Mouse (Mus musculus) gastrocnemius, adult 2 months (tissue): ENCODE data around the gene Gimap4. TPM values are rescaled to one million over a fixed set of nuclear protein-coding genes. Genes with fewer than 3 reads are reported as not detected.
A peak's percentile ranks its signal among the peaks of the same experiment; 100 is the strongest.

ENCODE experiments used
- DNase-seq: peaks from one replicate; pipeline ENCODE4 v3.0.0; 2022
- H3K27ac ChIP-seq: fragments of 200-600 bp; 2 replicates; pipeline ENCODE4 v1.8.1; 2022; ENCODE audit warnings: mild to moderate bottlenecking
- H3K4me3 ChIP-seq: fragments of 200-600 bp; 2 replicates; pipeline ENCODE4 v1.8.1; 2022; ENCODE audit warnings: mild to moderate bottlenecking, moderate library complexity
- CTCF ChIP-seq: fragments of 200-600 bp; IDR thresholded peaks from 2 replicates; pipeline ENCODE4 v1.8.1; 2022; ENCODE audit warnings: antibody characterized with exemption, mild to moderate bottlenecking, moderate library complexity
- intact Hi-C: fragments of 180-260 bp; cut with DNase I; formaldehyde crosslinking; loops from one replicate; pipeline ENCODE4 v1.15.1; 2025
- long read RNA-seq, 2 experiments: library from polyadenylated mRNA; stranded (forward); transcript quantifications; one replicate each; pipeline ENCODE4 v2.0.0; 2021
- total RNA-seq, 2 experiments: library from RNA; stranded (reverse); gene quantifications; 2 replicates each; pipeline ENCODE4 v1.2.3; 2021

The Gimap4 gene
- total RNA-seq, result 1 to 10 TPM; 3.6 to 5.5 TPM
- long read RNA-seq, experiment 1, result 0 reads
- long read RNA-seq, experiment 2, partial matches to known transcripts, result 0 of 1 reads
- long read RNA-seq, experiment 2, other reads (novel, unspliced or antisense), result 0 of 1 reads

DNA sequence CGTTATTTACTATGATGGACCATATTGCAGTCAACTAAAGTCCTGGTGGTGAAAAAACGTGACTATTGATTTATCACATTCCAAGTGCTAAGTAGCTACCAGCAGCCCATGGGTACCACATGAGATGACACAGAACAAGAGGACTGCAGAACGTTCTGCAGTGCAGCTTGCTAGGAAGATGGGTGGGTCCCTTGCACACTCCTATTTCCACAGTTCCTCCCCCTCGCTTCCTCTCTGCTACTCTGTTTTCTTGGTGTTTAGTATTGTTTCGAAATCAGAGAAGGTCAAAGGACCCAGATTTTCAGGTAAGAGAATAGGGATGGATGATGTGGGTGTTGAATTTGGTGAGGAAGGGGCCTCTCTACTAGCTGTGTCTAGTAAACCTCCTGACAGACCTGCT lies at the start of gene Gimap4:
Gene Gimap4, plus strand, starts transcription at position 231 of the 400 bp plus-strand sequence.
- peak within 1 kb of the TSS; percentile 77 for H3K27ac ChIP-seq
- intact Hi-C loops, result loop anchor here (10.0 kb wide), 1 partner anchor 60 kb away; the partner anchor contains the start of gene Gimap5

DNA sequence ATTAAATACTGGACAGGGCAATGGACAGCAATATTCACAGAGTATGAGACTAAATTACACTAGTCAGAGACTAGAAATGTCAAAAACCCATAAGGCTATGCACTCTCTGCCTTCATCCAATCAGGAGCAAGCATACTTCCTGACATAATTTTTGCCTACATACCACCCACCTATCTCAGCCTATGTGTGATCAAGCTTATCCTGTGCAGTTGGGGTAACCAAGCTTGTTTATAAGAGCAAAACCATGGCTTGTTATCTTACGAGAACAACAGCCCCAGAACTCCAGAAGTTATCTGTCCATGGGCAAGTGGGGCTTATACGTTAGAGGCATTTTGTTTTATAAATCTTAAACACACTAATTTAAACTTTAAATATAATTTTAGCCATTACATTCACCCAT lies 49.2 kb upstream of the Gimap4 start:
- no peak overlapping the region for H3K27ac ChIP-seq
- no peak for TF ChIP-seq CTCF
- intact Hi-C loops, result no loop called here
- DNase-seq, result no peak
- no peak overlapping the region for H3K4me3 ChIP-seq

More for the DNA sequence above, at the start of gene Gimap4:
- TF ChIP-seq CTCF, result no peak
- DNase-seq, result no peak
- peak within 1 kb of the TSS; percentile 61 for H3K4me3 ChIP-seq

DNA sequence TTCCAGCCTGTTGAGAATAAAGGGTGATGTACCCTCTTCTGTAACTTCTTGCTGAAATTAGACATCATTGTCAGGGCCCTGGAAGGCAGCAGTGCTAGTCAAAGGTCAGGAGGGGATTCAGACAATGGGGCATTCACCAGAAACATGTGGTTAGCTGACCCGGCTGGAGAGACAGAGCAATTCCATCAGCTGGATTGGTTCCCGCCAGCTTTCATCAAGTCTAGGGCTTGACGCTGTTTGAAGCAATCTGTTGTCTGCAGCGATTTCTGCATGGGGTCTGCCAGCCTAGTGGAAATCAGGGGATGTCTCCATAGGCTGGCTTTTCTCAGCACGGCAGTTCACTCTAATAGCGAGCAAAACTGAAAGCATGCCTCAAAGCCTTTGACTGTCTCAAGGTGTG lies 47.8 kb upstream of the Gimap4 start:
- TF ChIP-seq CTCF, result no peak
- no peak overlapping the region for H3K27ac ChIP-seq
- intact Hi-C loops, result no loop called here
- H3K4me3 ChIP-seq, result no peak overlapping the region
- no peak for DNase-seq

GRCm38 (mm10) chr6:48637811-48638500 lies 46.4 kb upstream of the Gimap4 start:
- no peak overlapping the region for H3K27ac ChIP-seq
- no peak for TF ChIP-seq CTCF
- no peak for DNase-seq
- intact Hi-C loops, result no loop called here
- no peak overlapping the region for H3K4me3 ChIP-seq

DNA sequence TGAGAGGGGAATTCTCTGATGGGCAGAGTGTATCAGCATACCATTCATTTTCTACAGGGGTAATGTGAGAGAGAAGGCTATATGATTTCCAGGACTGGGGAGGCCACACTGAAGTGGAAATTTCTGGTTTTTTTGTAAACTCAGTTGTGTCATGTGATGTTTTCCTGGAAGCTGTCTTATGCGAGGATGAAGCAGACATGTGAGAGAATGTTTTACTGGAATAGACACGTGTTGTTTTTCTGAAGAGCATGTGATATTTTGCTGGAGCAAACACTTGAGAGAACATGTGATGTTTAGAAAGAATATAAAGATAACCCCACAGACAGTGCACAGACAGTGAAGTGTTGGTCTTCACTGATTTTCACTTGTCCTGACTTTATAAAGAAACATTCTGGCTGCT lies 45.8 kb upstream of the Gimap4 start:
- no peak for TF ChIP-seq CTCF
- Histone ChIP-seq H3K4me3 (no peak overlapping the region), H3K27ac (no peak overlapping the region)
- no peak for DNase-seq
- intact Hi-C loops, result no loop called here

DNA sequence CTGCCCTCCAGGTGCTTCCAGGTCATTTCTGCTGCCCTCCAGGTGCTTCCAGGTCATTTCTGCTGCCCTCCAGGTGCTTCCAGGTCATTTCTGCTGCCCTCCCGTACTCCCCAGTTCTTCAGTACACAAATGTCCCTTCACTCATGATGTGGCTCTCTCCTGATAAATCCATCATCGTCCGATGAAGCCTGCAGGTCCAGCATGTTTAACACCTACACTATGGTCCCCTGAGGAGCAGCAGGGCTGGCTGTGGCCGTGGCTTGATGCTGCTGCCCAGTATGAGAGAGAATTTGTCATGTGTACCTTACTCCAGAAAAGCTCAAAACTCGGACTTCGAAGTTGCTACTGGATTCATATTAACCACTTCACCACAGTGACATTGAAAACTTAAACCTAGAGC lies 43.0 kb upstream of the Gimap4 start:
- intact Hi-C loops, result no loop called here
- no peak for TF ChIP-seq CTCF

DNA sequence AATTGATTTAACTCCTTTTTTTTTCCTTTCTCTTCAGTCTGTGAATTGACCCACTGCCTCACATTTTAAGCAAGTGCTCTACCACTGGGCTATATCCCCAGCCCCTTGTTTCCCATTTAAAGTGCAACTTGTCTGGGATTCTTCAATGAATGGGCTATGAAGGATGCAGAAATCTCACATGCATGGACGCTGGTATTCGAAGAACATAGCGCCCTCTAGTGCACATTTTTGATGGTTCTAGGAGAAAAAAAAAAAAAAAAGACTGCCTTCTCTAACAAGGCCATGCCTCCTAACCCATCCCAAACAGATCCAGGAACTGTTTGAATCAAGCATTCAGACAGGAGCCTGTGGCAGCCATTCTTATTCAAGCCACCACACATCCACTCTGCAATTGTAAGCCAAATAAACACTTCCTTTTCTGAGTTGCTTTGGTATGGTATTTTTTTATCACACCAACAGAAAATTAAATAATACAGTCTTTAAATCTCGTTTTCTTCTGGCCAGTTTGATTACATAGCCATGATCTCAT lies 41.5 kb upstream of the Gimap4 start:
- intact Hi-C loops, result loop anchor here (2.0 kb wide), 2 partner anchors 60 to 102 kb away; no protein-coding TSS in a partner anchor
- no peak overlapping the region for H3K4me3 ChIP-seq
- TF ChIP-seq CTCF, result peak; percentile 75
- no peak overlapping the region for H3K27ac ChIP-seq
- no peak for DNase-seq

More for the DNA sequence above, 43.0 kb upstream of the Gimap4 start:
- Histone ChIP-seq H3K27ac (no peak overlapping the region), H3K4me3 (no peak overlapping the region)
- DNase-seq, result no peak

GRCm38 (mm10) chr6:48645660-48646308 lies 38.6 kb upstream of the Gimap4 start:
- intact Hi-C loops, result loop anchor here (1.0 to 2.0 kb wide), 2 partner anchors 127 to 467 kb away; no protein-coding TSS in a partner anchor
- H3K4me3 ChIP-seq, result peak overlapping the region; percentile 40

DNA sequence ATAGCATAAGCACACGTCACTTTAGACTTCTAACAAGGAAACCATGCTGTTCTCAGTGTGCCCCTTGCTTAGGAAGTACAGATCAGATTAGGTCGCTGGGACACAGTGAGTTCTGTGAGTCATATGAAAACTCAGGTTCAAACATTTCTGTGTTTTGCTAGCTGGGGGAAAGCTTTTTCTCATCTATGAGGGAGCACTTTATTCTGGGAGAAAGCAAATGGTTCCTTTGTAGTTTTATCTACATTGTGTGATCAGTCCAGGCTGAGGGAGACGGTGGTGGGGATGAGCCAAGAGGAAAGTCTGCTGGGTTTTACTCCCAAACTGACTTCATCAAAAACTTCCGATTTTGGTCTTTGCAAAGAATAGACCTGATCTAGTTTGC lies 38.0 kb upstream of the Gimap4 start:
- intact Hi-C loops, result no loop called here

More at GRCm38 (mm10) chr6:48645660-48646308, 38.6 kb upstream of the Gimap4 start:
- TF ChIP-seq CTCF, result peak; percentile 97; the same call in 1 of the 2 replicates
- peak overlapping the region; percentile 57; the same call in 1 of the 2 replicates for H3K27ac ChIP-seq
- DNase-seq, result peak; percentile 78

DNA sequence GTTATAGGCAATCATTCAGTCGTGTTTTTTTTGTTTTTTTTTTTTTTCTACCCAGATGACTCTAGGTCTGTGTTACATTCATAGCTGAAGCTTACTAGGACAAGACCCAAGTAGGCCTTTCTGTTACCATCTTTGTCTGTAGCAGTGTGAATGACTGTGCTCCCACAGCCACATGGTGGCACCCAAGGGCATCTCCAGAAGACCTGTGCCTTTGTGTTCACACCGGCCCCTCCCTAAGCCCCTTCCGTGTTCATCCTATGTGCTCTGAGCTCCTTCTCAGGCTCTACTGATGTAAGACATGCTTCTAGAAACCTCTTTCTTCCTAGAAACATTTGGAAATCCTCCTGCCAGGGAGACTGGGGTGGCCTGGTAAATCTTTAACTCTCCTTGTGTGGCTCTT lies 37.4 kb upstream of the Gimap4 start, which contains the start of gene Gimap8:
Gene Gimap8, plus strand, starts transcription at position 240 of the 400 bp plus-strand sequence.
- TF ChIP-seq CTCF, result peak; percentile 61
- Histone ChIP-seq H3K4me3 (peak within 1 kb of the TSS; percentile 65), H3K27ac (peak within 1 kb of the TSS; percentile 75)
- intact Hi-C loops, result no loop called here
- DNase-seq, result peak; percentile 44

More for the DNA sequence above, 38.0 kb upstream of the Gimap4 start:
- DNase-seq, result no peak
- H3K4me3 ChIP-seq, result no peak overlapping the region
- no peak for TF ChIP-seq CTCF
- H3K27ac ChIP-seq, result no peak overlapping the region

GRCm38 (mm10) chr6:48647611-48648010 lies 36.7 kb upstream of the Gimap4 start:
- Histone ChIP-seq H3K27ac (peak overlapping the region; percentile 75), H3K4me3 (peak overlapping the region; percentile 65)
- intact Hi-C loops, result no loop called here
- TF ChIP-seq CTCF, result no peak
- DNase-seq, result no peak

DNA sequence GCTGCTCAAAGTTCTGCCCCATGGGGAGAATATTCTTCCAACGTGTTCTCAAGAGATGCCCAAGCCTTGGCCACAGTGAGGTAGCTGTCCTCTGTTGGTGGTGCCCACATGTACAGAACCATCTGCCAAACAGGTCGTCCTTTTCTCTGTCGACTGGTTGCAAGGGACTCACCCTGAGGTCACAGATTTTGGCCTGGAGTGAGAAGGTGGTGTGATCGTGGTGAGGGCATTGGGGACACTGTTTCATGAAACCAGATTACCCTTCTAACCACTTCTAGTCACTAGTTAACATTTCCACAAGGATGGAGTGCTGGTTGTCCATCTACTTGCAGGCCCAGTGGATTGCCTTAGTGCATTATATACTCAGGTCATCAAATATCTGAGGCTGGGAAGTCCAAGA lies 35.6 kb upstream of the Gimap4 start:
- intact Hi-C loops, result no loop called here
- no peak for DNase-seq
- no peak overlapping the region for H3K27ac ChIP-seq
- no peak overlapping the region for H3K4me3 ChIP-seq
- TF ChIP-seq CTCF, result no peak

- intact Hi-C loops, result no loop called here
- H3K4me3 ChIP-seq, result no peak overlapping the region
- TF ChIP-seq CTCF, result no peak
- no peak for DNase-seq
- no peak overlapping the region for H3K27ac ChIP-seq
These were observed 34.3 kb upstream of the Gimap4 start for GRCm38 (mm10) chr6:48650041-48650440.
